Mouse (Mus musculus) lung, postnatal 25 days (tissue): Measurements from ENCODE around the gene Cck.

ENCODE experiments used
- DNase-seq: peaks from one replicate; pipeline ENCODE4 v3.0.0; 2022; ENCODE audit warnings: low spot score

The Cck gene

GRCm38 (mm10) chr9:121495529-121495928 is at the start of gene Cck:
TSS of gene Cck (minus strand) at chr9:121495694.
- peak; percentile 46 for DNase-seq

- DNase-seq: no peak
Measured at GRCm38 (mm10) chr9:121541530-121541929, 46.0 kb upstream of the Cck start.

- no peak for DNase-seq
Measured at GRCm38 (mm10) chr9:121532626-121533025, 37.1 kb upstream of the Cck start.

DNA sequence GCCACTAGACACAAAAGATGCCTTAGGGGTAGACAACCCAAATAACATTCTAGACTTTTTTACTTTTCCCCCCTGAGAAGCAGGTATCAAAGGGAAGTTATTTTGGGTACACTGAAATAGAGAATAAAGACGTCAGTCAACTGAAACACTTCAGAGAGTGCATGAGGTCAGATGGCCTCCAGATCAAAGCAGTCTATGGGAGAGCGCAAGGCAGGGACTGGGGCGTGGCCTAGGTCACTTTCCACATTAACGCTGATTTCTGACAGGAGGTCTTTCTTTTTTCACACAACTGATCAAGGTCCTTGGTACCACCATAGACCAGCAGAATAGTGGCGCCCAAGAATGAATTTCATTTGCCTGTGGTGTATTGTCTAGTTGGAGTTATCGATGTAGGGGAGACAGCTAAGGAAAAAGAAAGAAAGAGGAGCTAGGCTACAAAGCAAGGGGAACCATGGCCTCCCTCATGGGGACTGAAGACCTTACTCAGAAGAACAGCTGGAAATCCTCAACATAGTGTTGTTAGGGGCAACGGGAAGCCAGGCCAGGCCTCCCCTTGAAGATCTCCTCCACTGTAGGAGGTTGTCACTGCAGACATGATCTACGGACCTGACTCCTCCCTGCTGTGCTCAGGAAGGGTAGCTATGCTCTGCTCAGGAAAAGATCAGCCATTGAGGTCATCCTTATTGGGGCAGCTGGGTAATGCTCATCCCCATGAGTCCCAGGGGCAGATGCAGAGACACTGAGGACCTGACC is 33.3 kb upstream of the Cck start:
- no peak for DNase-seq

- DNase-seq: no peak
Measured at GRCm38 (mm10) chr9:121526171-121526570, 30.7 kb upstream of the Cck start.

DNA sequence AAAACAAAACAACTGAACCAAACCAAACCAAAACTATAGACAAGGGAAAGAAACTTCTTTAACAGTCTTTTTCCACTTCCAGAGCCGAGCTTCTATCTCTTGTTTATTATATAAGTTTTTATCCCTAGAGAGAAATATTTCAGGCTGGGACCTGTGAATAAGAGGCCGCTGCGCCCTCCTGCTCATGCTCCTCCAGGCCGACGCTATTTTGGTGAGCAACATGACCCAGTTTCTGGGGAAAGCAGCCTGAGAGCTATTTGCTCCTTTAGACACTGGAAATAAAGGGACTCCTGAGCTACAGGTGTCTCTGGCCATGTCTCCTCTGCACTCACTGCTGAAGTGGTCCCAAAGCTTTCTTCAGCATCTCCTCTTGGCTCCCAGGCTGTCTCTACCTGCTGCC is 24.6 kb upstream of the Cck start:
- no peak for DNase-seq

DNA sequence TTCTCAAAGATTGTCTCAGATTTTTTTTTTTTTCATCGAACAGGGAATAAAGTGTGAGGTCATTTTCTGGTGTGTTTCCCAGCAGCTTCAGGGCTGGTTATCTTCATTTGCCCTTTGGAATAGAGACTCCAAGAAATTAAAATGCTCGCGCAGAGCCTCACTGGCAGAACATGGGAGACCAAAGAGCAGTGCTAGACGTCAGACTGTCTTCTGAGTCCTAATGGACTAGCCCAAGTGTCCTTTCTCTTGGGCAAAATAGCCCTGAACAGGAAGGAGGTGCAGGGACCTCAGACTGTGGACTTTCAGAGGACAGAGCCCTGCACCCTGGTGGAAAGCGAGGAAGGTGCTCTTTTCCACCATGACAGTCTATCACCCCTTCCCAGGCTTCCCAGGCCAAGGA is 19.0 kb upstream of the Cck start:
- no peak for DNase-seq

GRCm38 (mm10) chr9:121511911-121512310 is 16.4 kb upstream of the Cck start:
- no peak for DNase-seq

DNA sequence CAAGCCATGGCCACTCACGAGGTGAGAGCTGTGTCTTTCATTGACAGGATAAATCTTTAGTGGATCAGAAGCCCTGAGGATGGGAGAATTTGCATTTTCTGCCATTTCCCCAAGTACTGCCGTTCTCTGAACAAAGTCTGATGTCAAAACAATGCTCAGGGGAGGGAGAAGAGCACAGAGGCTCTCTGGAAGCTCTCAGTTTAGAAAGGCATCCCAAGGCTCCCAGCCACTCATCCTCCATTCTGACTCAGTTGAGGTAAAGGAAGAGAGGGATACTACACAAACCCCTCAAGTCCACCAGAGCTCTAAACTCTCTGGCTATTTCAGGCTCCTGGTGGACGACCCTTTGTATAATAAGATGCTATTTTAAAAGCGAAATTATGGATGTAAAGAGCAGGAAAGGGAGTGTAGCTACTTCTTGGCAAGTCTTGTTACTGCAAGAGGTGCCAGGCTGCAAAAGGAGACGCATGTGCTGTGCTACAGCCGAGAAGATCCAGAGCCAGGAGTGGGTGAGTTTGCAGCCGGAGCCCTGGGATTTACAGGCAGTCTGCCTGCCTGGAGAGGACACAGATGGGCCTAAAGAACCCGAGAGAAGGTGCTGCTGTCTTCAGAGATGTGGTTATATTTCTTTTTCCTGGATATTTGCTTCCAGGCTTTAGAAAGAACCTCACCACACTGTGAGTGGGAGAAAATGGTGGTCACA is 11.1 kb upstream of the Cck start:
- no peak for DNase-seq

DNA sequence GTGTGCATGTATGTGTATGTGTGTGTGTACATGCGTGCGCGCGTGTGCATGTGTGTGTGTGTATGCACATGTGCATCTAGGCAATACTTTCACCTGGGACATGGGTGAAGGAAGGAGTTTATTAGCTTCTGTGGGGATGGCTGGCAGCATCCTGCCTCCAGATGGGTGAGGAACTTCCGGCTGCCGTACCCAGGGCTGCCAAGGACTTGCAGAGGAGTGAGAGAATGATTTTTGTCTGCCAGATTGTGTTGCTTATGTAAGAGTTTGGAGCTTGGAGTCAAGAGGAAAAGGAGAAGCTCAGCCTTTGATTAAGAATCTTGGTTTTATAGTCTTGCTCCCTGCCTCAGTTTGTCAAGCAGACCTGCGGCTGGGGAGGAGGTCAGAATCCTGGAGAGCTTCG is 9.9 kb upstream of the Cck start:
- no peak for DNase-seq

DNA sequence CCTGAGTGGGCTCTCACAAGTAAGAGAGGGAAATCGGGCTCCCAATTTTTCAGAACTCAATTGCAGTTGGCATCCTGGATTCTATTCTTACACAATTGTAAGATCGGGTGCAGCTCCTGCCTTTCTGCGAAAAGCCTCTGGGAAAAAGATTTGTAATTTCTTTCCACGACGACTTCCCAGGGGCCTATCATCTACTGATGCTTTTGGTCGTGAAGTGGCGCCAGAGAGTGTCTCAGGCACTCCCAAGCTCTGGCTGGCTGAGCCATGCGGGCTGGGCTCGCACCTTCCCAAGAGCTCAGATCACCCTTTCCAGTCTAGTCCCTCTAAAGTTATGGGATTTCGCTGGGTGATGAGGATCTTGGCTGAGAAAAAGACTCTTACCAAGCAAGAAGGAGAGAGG is 608 bp upstream of the Cck start:
- DNase-seq: no peak

DNA sequence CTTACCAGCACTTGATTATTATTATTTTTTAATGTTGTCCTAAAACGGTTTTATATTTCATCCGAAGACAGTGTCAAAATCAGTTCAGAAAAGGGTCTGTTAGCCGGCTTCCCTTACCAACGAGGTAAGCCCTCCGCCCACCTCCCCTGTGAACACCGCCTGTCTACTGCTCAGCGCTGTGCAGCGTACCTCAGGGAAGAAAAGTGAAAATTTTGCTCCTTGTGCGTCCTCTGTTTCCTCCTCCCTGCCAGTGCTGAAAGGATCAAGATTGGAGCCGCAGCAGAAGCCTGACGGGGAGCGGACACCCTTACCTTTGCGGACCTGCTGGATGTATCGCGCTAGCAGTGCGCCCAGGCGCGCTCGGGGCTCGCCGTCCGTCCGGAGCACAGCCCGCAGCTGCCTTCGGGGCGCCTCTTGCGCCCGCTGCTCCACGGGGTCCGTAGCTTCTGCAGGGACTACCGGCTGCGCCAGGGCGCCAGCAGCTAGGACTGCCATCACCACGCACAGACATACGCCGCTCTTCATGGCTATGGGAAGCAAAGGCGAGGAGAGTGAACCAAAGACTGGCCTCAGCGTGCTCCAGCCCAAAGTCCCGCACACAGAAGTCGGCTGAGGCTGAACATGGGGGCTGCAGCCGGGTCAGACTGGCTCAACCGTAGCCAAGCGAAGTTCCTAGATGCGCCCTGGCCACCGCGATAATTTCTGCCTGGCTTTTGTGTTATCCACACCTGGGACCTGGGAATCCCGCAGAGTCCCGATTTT is 1.3 kb downstream of the Cck start:
- DNase-seq: no peak

GRCm38 (mm10) chr9:121491592-121492240 is 3.8 kb downstream of the Cck start:
- no peak for DNase-seq

DNA sequence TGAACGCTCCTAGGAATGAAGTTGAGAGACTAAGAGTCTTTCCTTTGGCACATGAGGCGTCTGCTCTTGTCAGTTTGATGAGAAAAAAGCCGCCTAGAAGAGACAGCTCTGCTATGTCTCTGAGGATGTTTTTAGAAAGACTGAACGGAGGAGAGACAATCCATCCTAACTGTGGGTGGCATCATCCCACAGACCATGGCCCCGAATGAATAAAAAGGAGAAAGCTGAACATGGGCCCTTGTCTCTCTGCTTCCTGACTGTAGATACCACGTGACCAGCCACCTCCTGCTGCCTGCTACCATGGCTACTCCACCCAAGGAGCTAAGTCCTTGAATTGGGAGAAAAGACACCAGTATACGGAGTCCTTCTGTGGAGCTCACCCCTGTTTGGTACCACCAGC is 8.3 kb downstream of the Cck start:
- no peak for DNase-seq

DNA sequence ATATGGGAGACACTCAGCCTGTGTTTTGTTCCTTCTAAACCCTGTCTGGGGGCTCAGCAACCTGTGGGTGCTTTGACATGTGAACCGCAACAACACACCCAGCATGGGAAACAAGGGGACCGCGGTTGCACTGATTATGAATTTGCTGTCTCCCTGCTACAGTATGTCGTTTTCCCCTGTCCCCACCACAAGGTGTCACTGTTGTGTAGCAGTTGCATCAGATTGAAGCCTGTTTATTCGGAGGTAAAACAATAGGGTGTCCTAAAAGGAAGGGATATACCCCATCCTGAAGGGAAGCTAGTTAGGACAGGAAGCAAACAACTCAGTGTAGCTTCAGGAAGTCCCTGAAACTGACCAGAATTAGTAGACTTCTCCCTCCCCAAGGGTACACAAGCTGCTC is 16.0 kb downstream of the Cck start:
- DNase-seq: peak; percentile 57

DNA sequence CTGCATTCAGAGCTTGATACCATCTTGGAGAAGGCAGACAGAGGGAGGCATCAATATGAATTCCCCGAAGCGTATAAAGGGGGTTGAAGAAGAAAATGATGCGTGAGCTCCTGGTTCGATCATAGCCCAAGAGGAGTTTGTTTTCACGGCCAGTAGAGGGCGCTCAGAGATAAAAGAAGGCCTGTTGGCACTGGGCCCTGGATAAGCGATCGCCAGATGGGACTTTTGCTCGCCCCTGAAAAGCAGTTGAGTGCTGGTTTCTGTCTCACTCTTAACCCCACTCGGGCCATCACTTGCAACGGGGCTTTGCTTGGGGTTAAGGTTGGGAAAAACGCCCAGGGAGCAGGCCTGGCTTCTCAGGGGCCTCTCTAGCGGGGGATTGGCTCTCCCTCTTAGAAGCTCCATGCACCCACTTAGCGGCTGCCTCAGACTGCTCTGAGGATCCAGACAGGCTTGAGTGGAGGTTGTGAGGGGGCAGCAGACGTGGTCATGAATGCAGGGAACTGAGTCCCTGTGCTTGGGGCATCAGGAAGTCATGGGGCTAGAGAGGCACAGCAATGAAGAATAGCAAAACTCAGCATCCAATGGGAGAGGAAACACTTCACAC is 18.1 kb downstream of the Cck start:
- peak; percentile 55 for DNase-seq

DNA sequence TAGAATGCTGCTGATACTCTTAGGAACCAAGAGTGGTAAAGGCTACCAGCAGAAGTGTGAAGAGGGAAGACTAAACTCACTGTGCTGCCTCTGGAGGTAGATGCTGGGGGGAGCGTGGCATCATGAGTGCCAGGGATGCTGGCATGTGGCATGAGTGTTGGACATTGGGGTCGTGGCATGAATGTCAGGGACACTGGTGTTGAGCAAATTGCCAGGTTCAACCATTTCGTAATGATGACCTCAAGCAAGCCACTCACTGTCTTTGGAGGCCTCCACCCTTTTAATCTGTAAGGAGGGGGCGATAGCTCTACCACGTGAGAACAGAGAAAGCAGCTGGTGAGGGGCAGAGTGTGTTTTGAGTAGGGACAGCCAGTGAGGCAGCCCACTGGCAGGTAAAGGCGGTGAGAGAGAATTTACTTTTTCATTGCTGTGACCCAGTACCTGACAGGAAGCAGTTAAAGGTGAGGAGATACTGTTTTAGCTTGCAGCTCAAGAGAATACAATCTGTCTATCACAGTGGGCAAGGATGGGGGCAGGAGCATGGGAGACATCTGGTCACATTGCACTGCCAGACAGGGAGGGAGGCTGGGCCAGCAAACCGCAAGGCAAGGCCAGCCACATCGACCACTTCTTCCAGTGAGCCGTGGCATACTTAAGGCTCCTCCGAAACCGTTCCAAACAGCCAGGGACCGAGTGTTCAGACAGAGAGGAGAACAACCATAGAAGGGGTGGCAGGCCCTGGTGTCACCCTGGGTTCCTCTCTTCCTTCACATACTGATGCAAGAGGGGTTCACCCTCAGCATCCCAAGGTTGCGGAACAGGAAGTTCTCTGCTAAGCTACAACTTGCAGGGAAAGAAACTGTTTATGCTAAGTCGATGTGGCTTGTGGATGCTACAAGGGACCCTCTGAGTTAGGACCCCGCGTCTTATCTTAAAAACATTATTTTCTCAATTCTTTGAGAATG is 19.7 kb downstream of the Cck start:
- DNase-seq: no peak

DNA sequence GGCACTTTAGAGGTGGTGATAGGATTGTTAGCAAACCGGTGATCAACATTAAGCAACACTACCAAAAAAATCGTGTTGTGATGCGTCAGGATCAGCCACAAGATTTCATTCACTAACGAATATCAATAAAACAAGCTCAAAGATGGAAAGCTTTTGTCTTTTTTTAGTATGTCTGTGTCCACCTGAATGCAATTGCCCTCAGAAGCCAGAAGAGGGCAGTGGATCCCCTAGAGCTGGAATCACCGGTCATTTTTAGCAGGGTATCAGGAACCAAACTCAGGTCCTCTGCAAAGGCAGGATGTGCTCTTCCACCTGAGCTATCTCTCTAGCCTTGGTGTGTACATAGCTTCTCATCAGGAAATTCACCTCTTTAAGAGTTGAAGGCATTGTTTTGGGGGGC is 20.7 kb downstream of the Cck start:
- DNase-seq: no peak

DNA sequence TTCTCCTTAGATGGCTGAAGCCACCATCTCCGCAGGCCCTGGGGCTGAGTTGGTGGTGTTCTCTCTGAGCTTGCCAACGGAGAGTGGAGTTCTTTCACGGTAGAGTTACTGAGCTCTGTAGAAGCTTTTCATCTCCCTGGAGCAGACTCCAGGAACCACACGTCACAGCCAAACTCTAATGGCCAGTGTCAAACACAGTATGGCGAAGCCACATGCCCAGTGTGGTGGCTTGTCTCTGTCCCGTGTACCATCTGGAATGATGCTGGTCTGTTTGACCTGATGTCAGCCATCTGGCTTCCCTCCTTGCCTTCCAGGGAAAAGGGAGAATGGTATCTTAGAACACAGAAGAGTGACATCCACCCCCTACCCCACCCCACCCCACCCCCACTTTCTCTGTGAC is 25.8 kb downstream of the Cck start:
- no peak for DNase-seq

DNA sequence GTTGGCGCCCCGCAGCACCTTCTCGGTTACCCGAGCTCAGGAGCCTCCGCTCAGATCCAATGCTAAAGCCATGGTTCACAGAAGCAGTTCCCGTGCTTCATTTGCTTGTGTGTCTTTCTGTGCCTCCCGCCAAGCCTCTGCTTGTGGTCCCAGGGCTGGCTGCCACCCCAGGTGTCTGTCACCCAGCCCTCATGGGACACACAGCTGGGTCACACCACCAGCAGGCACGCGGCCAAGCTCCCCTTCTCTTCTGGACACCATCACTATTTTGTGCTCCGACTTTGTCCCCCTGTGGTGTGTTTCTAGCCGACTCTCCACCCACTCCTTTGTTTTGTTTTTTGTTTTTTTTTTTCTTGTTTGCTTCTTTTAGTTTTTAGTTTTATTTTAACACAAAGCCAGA is 28.0 kb downstream of the Cck start:
- DNase-seq: no peak

DNA sequence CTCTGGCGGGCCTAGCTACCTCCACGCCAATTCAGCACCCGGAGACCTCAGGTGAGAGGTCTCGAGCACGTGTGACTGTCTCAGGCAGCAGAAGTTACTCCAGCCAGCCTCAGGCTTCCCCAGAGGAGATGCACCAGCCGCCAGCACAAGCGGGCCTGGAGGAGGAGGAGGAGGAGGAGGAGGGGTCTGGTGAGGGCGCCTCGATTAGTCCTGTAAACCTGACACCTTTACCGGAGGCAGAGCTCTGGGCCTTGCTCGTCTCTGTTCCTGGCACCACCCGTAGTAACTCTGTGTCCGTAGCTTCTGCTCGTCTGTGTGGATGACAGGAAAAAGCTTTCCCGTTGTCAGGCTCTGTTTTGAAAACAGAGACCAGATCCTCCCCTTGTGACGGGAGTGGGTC is 35.0 kb downstream of the Cck start:
- DNase-seq: no peak
